ENCODE assay signal across 8 mouse cellular contexts in the genomic region with DNA sequence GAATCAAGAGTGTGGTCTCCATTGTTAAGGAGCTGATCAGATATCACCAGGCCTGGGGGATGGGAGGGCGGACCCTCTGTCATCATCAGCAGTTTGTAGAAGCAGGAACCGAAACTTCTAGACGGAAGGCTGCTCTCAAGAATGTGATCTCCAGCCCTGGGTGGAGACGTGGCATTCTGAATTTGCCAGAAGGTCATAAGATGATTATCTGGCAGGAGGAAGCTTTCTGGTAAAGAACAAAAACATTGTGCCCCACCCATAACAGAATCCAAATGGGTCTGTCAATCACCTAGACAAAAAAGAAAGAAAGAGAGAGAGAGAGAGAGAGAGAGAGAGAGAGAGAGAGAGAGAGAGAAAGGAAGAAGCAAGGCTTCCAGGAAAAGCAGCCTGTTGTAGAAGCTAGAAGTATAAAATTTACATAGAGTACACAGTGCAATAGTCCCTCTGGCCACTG.
DNase-seq lines count a peak whose midpoint lies in the region; ATAC-seq and TF ChIP-seq lines count a peak whose summit lies in the region.

No protein-coding gene starts in this region.

- H3K9me3 ChIP-seq in lung, embryonic 14.5 days (ENCODE audit: low read depth, low read length) = no peaks in the 10 kb centered on the region

- WGBS in lung, embryonic 14.5 days = 50% methylated on average over 4 of the region's 4 CpGs

- no peak overlapping the region for H3K27ac ChIP-seq in lung, embryonic 14.5 days (ENCODE audit: low read depth)
- H3K27ac ChIP-seq in left cerebral cortex, adult 2 months = no peak overlapping the region

- no peak overlapping the region for H3K4me3 ChIP-seq in lung, embryonic 14.5 days (ENCODE audit: low read depth, low read length)
- no peak overlapping the region for H3K4me3 ChIP-seq in left cerebral cortex, adult 2 months

- no peak for ATAC-seq in lung, embryonic 14.5 days (ENCODE audit: insufficient read depth)

- no peaks in the 10 kb centered on the region for H3K27me3 ChIP-seq in lung, embryonic 14.5 days (ENCODE audit: insufficient read depth, low read length)
- no peaks in the 10 kb centered on the region for H3K27me3 ChIP-seq in splenic B cell, adult 2 months (ENCODE audit: control insufficient read depth, insufficient read depth, low read length, poor library complexity, severe bottlenecking)

- H3K4me1 ChIP-seq in lung, embryonic 14.5 days (ENCODE audit: insufficient read depth) = no peaks in the 10 kb centered on the region; the same call in 1 of the 2 replicates

- H3K9ac ChIP-seq in lung, embryonic 14.5 days = no peak overlapping the region

- intact Hi-C loops in left cerebral cortex, adult 2 months (cut with DNase I) = no loop called here

- TF ChIP-seq CTCF in lung, embryonic 14.5 days (IDR thresholded peaks at IDR 0.05; ENCODE audit: low read depth) = no peak
- no peak for TF ChIP-seq CTCF in left cerebral cortex, adult 2 months (IDR thresholded peaks at IDR 0.05)

- peak; percentile 9 for DNase-seq in adrenal gland, postnatal 14 days
- DNase-seq in adrenal gland, postnatal 10 days = no peak
- DNase-seq in urinary bladder, postnatal 14 days (ENCODE audit: low spot score) = peak; percentile 14
- no peak for DNase-seq in urinary bladder, postnatal 25 days (ENCODE audit: low spot score)
- DNase-seq in lung, embryonic 14.5 days = peak; percentile 21
- peak; percentile 91 for DNase-seq in splenic B cell, adult 2 months (ENCODE audit: low read depth, low spot score)
- no peak for DNase-seq in left cerebral cortex, adult 2 months (ENCODE audit: extremely low spot score in 1 of 2, low spot score in 2 of 2)
- DNase-seq in urinary bladder, postnatal 10 days (ENCODE audit: low spot score) = no peak

- H3K4me2 ChIP-seq in lung, embryonic 14.5 days = no peak overlapping the region

- no peaks in the 10 kb centered on the region for H3K36me3 ChIP-seq in lung, embryonic 14.5 days (ENCODE audit: insufficient read depth)
- H3K36me3 ChIP-seq in splenic B cell, adult 2 months (ENCODE audit: control insufficient read depth, insufficient read depth, low read length, poor library complexity, severe bottlenecking) = no peaks in the 10 kb centered on the region; the same call in none of the 2 replicates

Comparison
In these comparisons a context has a peak if more than half of its experiments do, and no peak if none do; other contexts are left out.
1. DNase-seq: peak in adrenal gland, postnatal 14 days (single experiment), urinary bladder, postnatal 14 days (single experiment), lung, embryonic 14.5 days (single experiment) and splenic B cell, adult 2 months (single experiment); none in adrenal gland, postnatal 10 days (single experiment), urinary bladder, postnatal 25 days (single experiment), left cerebral cortex, adult 2 months (0 of 2) and urinary bladder, postnatal 10 days (single experiment).